ENCODE assay signal across 8 mouse cellular contexts in the genomic region with DNA sequence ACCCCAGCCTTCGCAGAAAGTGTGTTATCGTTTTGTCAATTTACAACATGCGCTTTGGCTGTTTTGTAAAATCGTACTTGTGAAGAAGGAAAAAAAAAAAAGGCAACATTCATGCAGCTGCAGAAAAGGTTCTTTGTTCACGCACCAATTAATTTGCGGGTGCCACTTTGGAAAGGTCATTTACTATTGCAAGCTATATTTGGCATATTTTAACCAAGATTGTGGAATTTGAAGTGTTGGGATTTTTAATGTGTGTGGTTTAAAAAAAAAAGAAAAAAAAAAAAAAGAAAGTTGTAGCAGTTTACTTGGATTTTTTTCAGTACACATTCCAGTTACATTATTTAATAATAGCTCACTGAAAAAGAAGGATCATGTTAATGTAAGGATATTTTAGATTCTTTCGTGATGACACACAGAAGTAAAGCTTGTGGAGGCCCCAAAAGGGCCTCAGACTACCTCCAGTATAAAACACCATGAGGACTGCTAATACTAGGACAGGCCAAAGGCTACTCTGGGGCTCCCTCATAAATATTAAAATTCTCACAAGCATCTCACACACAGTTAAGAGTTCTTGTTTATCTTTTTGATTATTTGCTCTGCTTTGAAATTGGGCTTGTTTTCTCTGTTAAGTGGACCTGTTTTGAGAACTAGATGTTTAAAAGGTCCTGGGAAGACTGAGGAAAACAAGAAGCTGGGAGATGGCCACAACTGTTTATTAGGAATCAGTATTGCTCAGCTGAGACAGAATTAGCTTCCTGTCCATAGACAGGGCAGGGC. TPM values are rescaled to one million over a fixed set of nuclear protein-coding genes. Genes with fewer than 3 reads are reported as not detected.
A peak's percentile ranks its signal among the peaks of the same experiment; 100 is the strongest.
DNase-seq lines count a peak whose midpoint lies in the region; ATAC-seq lines count a peak whose summit lies in the region.

No protein-coding gene starts in this region.

- DNase-seq in lung, postnatal 25 days (ENCODE audit: low spot score) = no peak
- peak; percentile 67 for DNase-seq in embryonic facial prominence, embryonic 14.5 days (ENCODE audit: low spot score)
- DNase-seq in limb, embryonic 10.5 days (ENCODE audit: low spot score) = no peak
- peak; percentile 10 for DNase-seq in retina, postnatal 1 day
- DNase-seq in ovary, postnatal 10 days (ENCODE audit: low spot score) = no peak
- no peak for DNase-seq in urinary bladder, adult 2 months (ENCODE audit: low spot score)
- no peak for DNase-seq in left cerebral cortex, postnatal 10 days (ENCODE audit: extremely low spot score in 1 of 2, low spot score in 2 of 2)

- intact Hi-C loops in left cerebral cortex, postnatal 10 days (cut with DNase I) = loop anchor here (5.0 kb wide), 1 partner anchor 73 kb away; the partner anchor contains the start of gene Rfesd

- no peaks in the 10 kb centered on the region for H3K27me3 ChIP-seq in lung, embryonic 15.5 days
- H3K27me3 ChIP-seq in embryonic facial prominence, embryonic 14.5 days (replicated peaks; ENCODE audit: control insufficient read depth, insufficient read depth, low read length) = no peaks in the 10 kb centered on the region
- H3K27me3 ChIP-seq in limb, embryonic 10.5 days (ENCODE audit: low read depth, poor library complexity, severe bottlenecking) = no peaks in the 10 kb centered on the region

- H3K4me1 ChIP-seq in lung, embryonic 15.5 days = peaks cover 10% of the 10 kb centered on the region
- H3K4me1 ChIP-seq in embryonic facial prominence, embryonic 14.5 days (ENCODE audit: control insufficient read depth, insufficient read depth, low read length) = peaks cover 13% of the 10 kb centered on the region
- peaks cover 18% of the 10 kb centered on the region for H3K4me1 ChIP-seq in limb, embryonic 10.5 days

- peak overlapping the region; percentile 69 for H3K4me2 ChIP-seq in lung, embryonic 15.5 days
- H3K4me2 ChIP-seq in embryonic facial prominence, embryonic 14.5 days (ENCODE audit: low read depth, low read length) = peak overlapping the region; percentile 60

- peak overlapping the region; percentile 94 for H3K9ac ChIP-seq in lung, embryonic 15.5 days
- peak overlapping the region; percentile 98 for H3K9ac ChIP-seq in embryonic facial prominence, embryonic 14.5 days (ENCODE audit: low read depth, low read length)

- 1% methylated on average over 7 of the region's 7 CpGs for WGBS in lung, embryonic 15.5 days
- under 1% methylated on average over 7 of the region's 7 CpGs for WGBS in embryonic facial prominence, embryonic 14.5 days
- WGBS in limb, embryonic 10.5 days = 6% methylated on average over 7 of the region's 7 CpGs

- H3K9me3 ChIP-seq in lung, embryonic 15.5 days = no peaks in the 10 kb centered on the region
- H3K9me3 ChIP-seq in embryonic facial prominence, embryonic 14.5 days (ENCODE audit: control insufficient read depth, low read length) = no peaks in the 10 kb centered on the region
- H3K9me3 ChIP-seq in limb, embryonic 10.5 days (replicated peaks) = no peaks in the 10 kb centered on the region

- peak overlapping the region; percentile 85 for H3K4me3 ChIP-seq in lung, embryonic 15.5 days
- H3K4me3 ChIP-seq in embryonic facial prominence, embryonic 14.5 days (ENCODE audit: low read depth, low read length) = peak overlapping the region; percentile 89
- peak overlapping the region; percentile 91 for H3K4me3 ChIP-seq in limb, embryonic 10.5 days

- H3K36me3 ChIP-seq in lung, embryonic 15.5 days = peaks cover 2% of the 10 kb centered on the region; the same call in 1 of the 2 replicates
- H3K36me3 ChIP-seq in embryonic facial prominence, embryonic 14.5 days (ENCODE audit: control insufficient read depth, insufficient read depth, low read length) = peaks cover 3% of the 10 kb centered on the region
- peaks cover 23% of the 10 kb centered on the region for H3K36me3 ChIP-seq in limb, embryonic 10.5 days

- peak overlapping the region; percentile 99 for H3K27ac ChIP-seq in lung, embryonic 15.5 days
- peak overlapping the region; percentile 99 for H3K27ac ChIP-seq in embryonic facial prominence, embryonic 14.5 days (replicated peaks; ENCODE audit: low read depth, low read length)
- H3K27ac ChIP-seq in limb, embryonic 10.5 days = peak overlapping the region; percentile 100

- ATAC-seq in lung, embryonic 15.5 days (ENCODE audit: borderline replicate concordance, extremely low read depth, low FRiP score, low TSS enrichment) = no peak
- ATAC-seq in embryonic facial prominence, embryonic 14.5 days (ENCODE audit: low read depth) = peak; percentile 24; the same call in 1 of the 2 replicates

RNA-seq across cellular contexts. Expression of gene Rhobtb3, which starts 0.5 kb away (rescaled TPM):
- 32.2 and 32.5 TPM in 2 replicates for polyA plus RNA-seq in lung, embryonic 15.5 days (2015; fragmentation: Nextera tagmentation; extraction: Ambion mirVana)
- polyA plus RNA-seq in embryonic facial prominence, embryonic 14.5 days (2014; fragmentation: Nextera tagmentation; extraction: Ambion mirVana) = 43.0 and 47.6 TPM in 2 replicates
- polyA plus RNA-seq in limb, embryonic 10.5 days (2016; fragmentation: Nextera tagmentation; extraction: Ambion mirVana) = 60.3 and 66.4 TPM in 2 replicates
- polyA plus RNA-seq in urinary bladder, adult 2 months (2012; rRNA removed) = 10.1 and 11.6 TPM in 2 replicates
- total RNA-seq in left cerebral cortex, postnatal 10 days (2021) = 10 to 100 TPM; 17.8 to 18.5 TPM

RNA-seq across cellular contexts. Expression of gene Spata9, which starts 22.7 kb away (rescaled TPM):
- 0.65 and 0.84 TPM in 2 replicates for polyA plus RNA-seq in lung, embryonic 15.5 days (2015; fragmentation: Nextera tagmentation; extraction: Ambion mirVana)
- 0.72 and 0.93 TPM in 2 replicates for polyA plus RNA-seq in embryonic facial prominence, embryonic 14.5 days (2014; fragmentation: Nextera tagmentation; extraction: Ambion mirVana)
- 0.23 and 0.38 TPM in 2 replicates for polyA plus RNA-seq in limb, embryonic 10.5 days (2016; fragmentation: Nextera tagmentation; extraction: Ambion mirVana)
- not detected in 2 replicates for polyA plus RNA-seq in urinary bladder, adult 2 months (2012; rRNA removed)
- total RNA-seq in left cerebral cortex, postnatal 10 days (2021) = under 1 TPM in 1 of 2 experiments, not detected in 1; 0.47 TPM

Comparison
In these comparisons a context has a peak if more than half of its experiments do, and no peak if none do; other contexts are left out.
1. DNase-seq: peak in embryonic facial prominence, embryonic 14.5 days (single experiment) and retina, postnatal 1 day (single experiment); none in lung, postnatal 25 days (single experiment), limb, embryonic 10.5 days (single experiment), ovary, postnatal 10 days (single experiment), urinary bladder, adult 2 months (single experiment) and left cerebral cortex, postnatal 10 days (0 of 2).
2. Peak in every context shown above with its lines, with median percentiles within 50 percentile points of each other: H3K27ac ChIP-seq and H3K4me3 ChIP-seq.